Mouse (Mus musculus): ENCODE measurements around the gene Oaz2. TPM values are rescaled to one million over a fixed set of nuclear protein-coding genes. Genes with fewer than 3 reads are reported as not detected.
A peak's percentile ranks its signal among the peaks of the same experiment; 100 is the strongest.
"Not testable (repeated sequence)": the region's sequence is repeated elsewhere in the genome, so short reads cannot be mapped to it uniquely, and the experiment has no call there.

The Oaz2 gene
- polyA plus RNA-seq, 1 experiment from 2014 or later, result 210 TPM

DNA sequence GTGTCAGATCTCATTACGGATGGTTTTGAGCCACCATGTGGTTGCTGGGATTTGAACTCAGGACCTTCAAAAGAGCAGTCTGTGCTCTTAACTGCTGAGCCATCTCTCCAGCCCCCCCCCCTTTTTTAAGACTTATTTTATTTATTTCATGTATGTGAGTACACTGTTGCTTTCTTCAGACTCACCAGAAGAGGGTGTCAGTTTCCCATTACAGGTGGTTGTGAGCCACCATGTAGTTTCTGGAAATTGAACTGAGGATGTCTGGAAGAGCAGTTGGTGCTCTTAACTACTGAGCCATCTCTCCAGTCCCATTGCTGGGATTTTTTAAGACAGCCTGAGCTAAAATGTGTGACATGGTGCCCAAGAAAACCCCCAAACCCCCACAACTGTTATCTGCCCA, 15.8 kb upstream of the Oaz2 start:
- Histone ChIP-seq H3K36me3 (ENCODE audit: control insufficient read depth, insufficient read depth, low read length) (peaks cover 18% of the 10 kb centered on the region), H3K4me1 (ENCODE audit: control insufficient read depth in 2 of 2, insufficient read depth in 2 of 2, low read length in 2 of 2) (peaks cover 24 to 44% of the 10 kb centered on the region in 2 experiments)
- not testable (repeated sequence) for H3K4me3 ChIP-seq (ENCODE audit: control insufficient read depth in 1 of 2, insufficient read depth in 1 of 2, low read depth in 1 of 2, low read length in 2 of 2); H3K4me2 ChIP-seq (ENCODE audit: low read length); H3K9ac ChIP-seq (ENCODE audit: low read length); H3K27ac ChIP-seq (replicated peaks in 1 of 2; ENCODE audit: control insufficient read depth in 1 of 2, insufficient read depth in 1 of 2, low read depth in 2 of 2, low read length in 2 of 2); H3K27me3 ChIP-seq (ENCODE audit: control insufficient read depth, insufficient read depth, low read length); H3K9me3 ChIP-seq (ENCODE audit: control insufficient read depth, low read length); ATAC-seq (ENCODE audit: insufficient number of reproducible peaks, insufficient read depth, low FRiP score, low read depth)
- WGBS, result 92% methylated on average over 1 of the region's 1 CpGs

GRCm38 (mm10) chr9:65653741-65654140, 14.1 kb upstream of the Oaz2 start:
- H3K9ac ChIP-seq (ENCODE audit: low read length), result no peak overlapping the region
- H3K4me3 ChIP-seq (ENCODE audit: control insufficient read depth in 1 of 2, insufficient read depth in 1 of 2, low read depth in 1 of 2, low read length in 2 of 2), result no peak overlapping the region
- H3K27me3 ChIP-seq (ENCODE audit: control insufficient read depth, insufficient read depth, low read length), result no peaks in the 10 kb centered on the region
- peaks cover 22% of the 10 kb centered on the region for H3K36me3 ChIP-seq (ENCODE audit: control insufficient read depth, insufficient read depth, low read length)
- no peaks in the 10 kb centered on the region for H3K9me3 ChIP-seq (ENCODE audit: control insufficient read depth, low read length)
- H3K4me1 ChIP-seq (ENCODE audit: control insufficient read depth in 2 of 2, insufficient read depth in 2 of 2, low read length in 2 of 2), result peaks cover 22 to 30% of the 10 kb centered on the region in 2 experiments
- 87% methylated on average over 4 of the region's 4 CpGs for WGBS
- H3K4me2 ChIP-seq (ENCODE audit: low read length), result no peak overlapping the region
- no peak for ATAC-seq (ENCODE audit: insufficient number of reproducible peaks, insufficient read depth, low FRiP score, low read depth)
- H3K27ac ChIP-seq (replicated peaks in 1 of 2; ENCODE audit: control insufficient read depth in 1 of 2, insufficient read depth in 1 of 2, low read depth in 2 of 2, low read length in 2 of 2), result no peak overlapping the region

GRCm38 (mm10) chr9:65654700-65655237, 13.0 kb upstream of the Oaz2 start:
- H3K4me1 ChIP-seq (ENCODE audit: control insufficient read depth in 2 of 2, insufficient read depth in 2 of 2, low read length in 2 of 2), result peaks cover 14 to 19% of the 10 kb centered on the region in 2 experiments
- ATAC-seq (ENCODE audit: insufficient number of reproducible peaks, insufficient read depth, low FRiP score, low read depth), result no peak
- H3K27me3 ChIP-seq (ENCODE audit: control insufficient read depth, insufficient read depth, low read length), result no peaks in the 10 kb centered on the region
- WGBS, result 62% methylated on average over 3 of the region's 3 CpGs
- no peaks in the 10 kb centered on the region for H3K9me3 ChIP-seq (ENCODE audit: control insufficient read depth, low read length)
- H3K36me3 ChIP-seq (ENCODE audit: control insufficient read depth, insufficient read depth, low read length), result peaks cover 28% of the 10 kb centered on the region
- H3K4me3 ChIP-seq (ENCODE audit: control insufficient read depth in 1 of 2, insufficient read depth in 1 of 2, low read depth in 1 of 2, low read length in 2 of 2), result no peak overlapping the region
- H3K9ac ChIP-seq (ENCODE audit: low read length), result no peak overlapping the region
- peak overlapping the region; percentile 4 to 14; a peak in 1 of 4 replicates for H3K27ac ChIP-seq (replicated peaks in 1 of 2; ENCODE audit: control insufficient read depth in 1 of 2, insufficient read depth in 1 of 2, low read depth in 2 of 2, low read length in 2 of 2)
- no peak overlapping the region for H3K4me2 ChIP-seq (ENCODE audit: low read length)

GRCm38 (mm10) chr9:65655540-65655939, 12.3 kb upstream of the Oaz2 start:
- no peak overlapping the region for H3K9ac ChIP-seq (ENCODE audit: low read length)
- H3K36me3 ChIP-seq (ENCODE audit: control insufficient read depth, insufficient read depth, low read length), result peaks cover 28% of the 10 kb centered on the region
- no peaks in the 10 kb centered on the region for H3K9me3 ChIP-seq (ENCODE audit: control insufficient read depth, low read length)
- H3K27ac ChIP-seq (replicated peaks in 1 of 2; ENCODE audit: control insufficient read depth in 1 of 2, insufficient read depth in 1 of 2, low read depth in 2 of 2, low read length in 2 of 2), result no peak overlapping the region
- H3K4me1 ChIP-seq (ENCODE audit: control insufficient read depth in 2 of 2, insufficient read depth in 2 of 2, low read length in 2 of 2), result peaks cover 6 to 13% of the 10 kb centered on the region in 2 experiments
- no peak overlapping the region for H3K4me3 ChIP-seq (ENCODE audit: control insufficient read depth in 1 of 2, insufficient read depth in 1 of 2, low read depth in 1 of 2, low read length in 2 of 2)
- 78% methylated on average over 8 of the region's 8 CpGs for WGBS
- no peaks in the 10 kb centered on the region for H3K27me3 ChIP-seq (ENCODE audit: control insufficient read depth, insufficient read depth, low read length)
- H3K4me2 ChIP-seq (ENCODE audit: low read length), result no peak overlapping the region
- no peak for ATAC-seq (ENCODE audit: insufficient number of reproducible peaks, insufficient read depth, low FRiP score, low read depth)

- H3K9me3 ChIP-seq (ENCODE audit: control insufficient read depth, low read length), result no peaks in the 10 kb centered on the region
- 73% methylated on average over 3 of the region's 3 CpGs for WGBS
- peaks cover 21% of the 10 kb centered on the region for H3K36me3 ChIP-seq (ENCODE audit: control insufficient read depth, insufficient read depth, low read length)
- no peak overlapping the region for H3K27ac ChIP-seq (replicated peaks in 1 of 2; ENCODE audit: control insufficient read depth in 1 of 2, insufficient read depth in 1 of 2, low read depth in 2 of 2, low read length in 2 of 2)
- no peak for ATAC-seq (ENCODE audit: insufficient number of reproducible peaks, insufficient read depth, low FRiP score, low read depth)
- no peak overlapping the region for H3K4me3 ChIP-seq (ENCODE audit: control insufficient read depth in 1 of 2, insufficient read depth in 1 of 2, low read depth in 1 of 2, low read length in 2 of 2)
- no peaks in the 10 kb centered on the region for H3K27me3 ChIP-seq (ENCODE audit: control insufficient read depth, insufficient read depth, low read length)
- H3K9ac ChIP-seq (ENCODE audit: low read length), result no peak overlapping the region
- H3K4me2 ChIP-seq (ENCODE audit: low read length), result no peak overlapping the region
- peaks cover 5 to 9% of the 10 kb centered on the region in 2 experiments; a peak in 3 of 4 replicates for H3K4me1 ChIP-seq (ENCODE audit: control insufficient read depth in 2 of 2, insufficient read depth in 2 of 2, low read length in 2 of 2)
Observed at GRCm38 (mm10) chr9:65657218-65657617, 10.6 kb upstream of the Oaz2 start.

DNA sequence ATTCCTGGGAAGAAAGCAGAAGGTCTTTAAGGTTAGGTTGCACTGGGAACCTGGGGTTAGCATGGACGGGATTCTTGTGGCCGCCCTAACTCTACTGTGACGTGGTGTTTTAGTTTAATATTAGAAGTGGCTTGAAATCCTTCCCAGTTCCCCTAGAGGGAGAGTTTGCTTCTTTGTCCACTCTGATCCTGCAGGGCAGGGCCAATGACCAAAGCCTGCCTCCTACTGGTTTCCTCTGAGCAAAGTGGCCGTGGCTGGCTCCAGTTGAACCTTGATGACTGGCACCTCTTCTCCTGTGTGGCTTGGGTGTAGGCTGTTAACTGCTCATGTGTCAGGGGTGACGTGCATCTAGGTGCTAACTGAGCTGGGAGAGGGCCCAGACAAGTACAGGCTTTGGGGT, 6.8 kb upstream of the Oaz2 start:
- Histone ChIP-seq H3K27me3 (ENCODE audit: control insufficient read depth, insufficient read depth, low read length) (no peaks in the 10 kb centered on the region), H3K4me2 (ENCODE audit: low read length) (no peak overlapping the region), H3K27ac (replicated peaks in 1 of 2; ENCODE audit: control insufficient read depth in 1 of 2, insufficient read depth in 1 of 2, low read depth in 2 of 2, low read length in 2 of 2) (no peak overlapping the region), H3K36me3 (ENCODE audit: control insufficient read depth, insufficient read depth, low read length) (peaks cover 18% of the 10 kb centered on the region), H3K9ac (ENCODE audit: low read length) (no peak overlapping the region), H3K9me3 (ENCODE audit: control insufficient read depth, low read length) (no peaks in the 10 kb centered on the region), H3K4me3 (ENCODE audit: control insufficient read depth in 1 of 2, insufficient read depth in 1 of 2, low read depth in 1 of 2, low read length in 2 of 2) (no peak overlapping the region), H3K4me1 (ENCODE audit: control insufficient read depth in 2 of 2, insufficient read depth in 2 of 2, low read length in 2 of 2) (0 out of 4 replicates have a peak, but pooled peaks cover 0 to 7% of the 10 kb centered on the region in 2 experiments)
- WGBS, result 55% methylated on average over 5 of the region's 5 CpGs
- no peak for ATAC-seq (ENCODE audit: insufficient number of reproducible peaks, insufficient read depth, low FRiP score, low read depth)

GRCm38 (mm10) chr9:65661493-65661892, 6.3 kb upstream of the Oaz2 start:
- peaks cover 0 to 10% of the 10 kb centered on the region in 2 experiments; a peak in 1 of 4 replicates for H3K4me1 ChIP-seq (ENCODE audit: control insufficient read depth in 2 of 2, insufficient read depth in 2 of 2, low read length in 2 of 2)
- 79% methylated on average over 1 of the region's 1 CpGs for WGBS
- no peaks in the 10 kb centered on the region for H3K9me3 ChIP-seq (ENCODE audit: control insufficient read depth, low read length)
- no peak overlapping the region for H3K4me3 ChIP-seq (ENCODE audit: control insufficient read depth in 1 of 2, insufficient read depth in 1 of 2, low read depth in 1 of 2, low read length in 2 of 2)
- H3K36me3 ChIP-seq (ENCODE audit: control insufficient read depth, insufficient read depth, low read length), result peaks cover 17% of the 10 kb centered on the region
- H3K4me2 ChIP-seq (ENCODE audit: low read length), result no peak overlapping the region
- H3K27ac ChIP-seq (replicated peaks in 1 of 2; ENCODE audit: control insufficient read depth in 1 of 2, insufficient read depth in 1 of 2, low read depth in 2 of 2, low read length in 2 of 2), result no peak overlapping the region
- ATAC-seq (ENCODE audit: insufficient number of reproducible peaks, insufficient read depth, low FRiP score, low read depth), result no peak
- no peaks in the 10 kb centered on the region for H3K27me3 ChIP-seq (ENCODE audit: control insufficient read depth, insufficient read depth, low read length)
- no peak overlapping the region for H3K9ac ChIP-seq (ENCODE audit: low read length)

- Histone ChIP-seq H3K27me3 (ENCODE audit: control insufficient read depth, insufficient read depth, low read length) (no peaks in the 10 kb centered on the region), H3K36me3 (ENCODE audit: control insufficient read depth, insufficient read depth, low read length) (peaks cover 6% of the 10 kb centered on the region; the same call in 1 of the 2 replicates), H3K4me2 (ENCODE audit: low read length) (no peak overlapping the region), H3K27ac (replicated peaks in 1 of 2; ENCODE audit: control insufficient read depth in 1 of 2, insufficient read depth in 1 of 2, low read depth in 2 of 2, low read length in 2 of 2) (no peak overlapping the region), H3K4me1 (ENCODE audit: control insufficient read depth in 2 of 2, insufficient read depth in 2 of 2, low read length in 2 of 2) (peaks cover 0 to 10% of the 10 kb centered on the region in 2 experiments; a peak in 1 of 4 replicates), H3K4me3 (ENCODE audit: control insufficient read depth in 1 of 2, insufficient read depth in 1 of 2, low read depth in 1 of 2, low read length in 2 of 2) (no peak overlapping the region), H3K9me3 (ENCODE audit: control insufficient read depth, low read length) (no peaks in the 10 kb centered on the region), H3K9ac (ENCODE audit: low read length) (no peak overlapping the region)
- 1% methylated on average over 3 of the region's 3 CpGs for WGBS
- ATAC-seq (ENCODE audit: insufficient number of reproducible peaks, insufficient read depth, low FRiP score, low read depth), result no peak
Observed at GRCm38 (mm10) chr9:65664163-65664562, 3.6 kb upstream of the Oaz2 start.
